Mouse (Mus musculus) kidney, adult 9 months (tissue): Measurements from ENCODE around the gene Stk24.

Experiments
- DNase-seq: peaks from one replicate; pipeline ENCODE4 v3.0.0; 2022

The Stk24 gene

DNA sequence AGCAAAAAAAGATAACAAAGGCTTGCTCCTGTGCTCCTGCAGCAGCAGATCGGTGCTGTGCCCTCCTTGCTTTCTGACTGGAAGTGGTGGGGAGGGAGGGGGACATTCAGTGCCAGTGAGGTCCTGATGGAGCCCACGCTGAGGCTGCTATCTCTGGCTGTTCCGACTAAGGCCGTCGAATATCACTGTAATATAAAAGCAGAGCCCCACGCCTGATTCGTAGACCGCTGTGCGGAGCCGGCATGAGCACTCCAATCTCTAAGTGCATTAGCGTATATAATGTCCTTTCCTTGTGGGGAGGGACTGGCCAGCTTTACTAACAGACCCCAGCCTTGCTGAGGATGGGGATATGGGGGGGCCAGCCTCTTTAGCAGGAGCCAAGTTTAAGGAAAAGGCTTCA is 120.5 kb downstream of the Stk24 start:
- DNase-seq, result no peak

DNA sequence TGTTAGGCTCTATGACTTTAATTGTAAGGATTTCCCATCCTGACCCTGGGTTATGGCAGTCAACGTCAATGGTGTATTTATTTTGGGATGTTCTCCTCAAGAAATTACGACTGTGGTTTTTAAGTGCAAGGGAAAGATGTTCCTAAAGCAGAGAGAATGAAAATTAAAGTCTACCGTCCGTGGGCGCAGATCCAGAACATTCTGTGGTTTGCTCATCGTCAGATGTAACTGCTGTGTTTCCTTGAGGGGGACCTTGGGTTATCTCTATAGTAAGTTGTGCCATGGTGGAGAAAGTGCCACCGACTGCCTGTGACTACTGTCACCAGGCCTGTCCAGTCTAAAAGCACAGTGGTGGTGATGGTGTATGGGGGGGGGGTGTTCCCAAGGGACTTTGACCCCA is 122.9 kb downstream of the Stk24 start:
- DNase-seq, result no peak

DNA sequence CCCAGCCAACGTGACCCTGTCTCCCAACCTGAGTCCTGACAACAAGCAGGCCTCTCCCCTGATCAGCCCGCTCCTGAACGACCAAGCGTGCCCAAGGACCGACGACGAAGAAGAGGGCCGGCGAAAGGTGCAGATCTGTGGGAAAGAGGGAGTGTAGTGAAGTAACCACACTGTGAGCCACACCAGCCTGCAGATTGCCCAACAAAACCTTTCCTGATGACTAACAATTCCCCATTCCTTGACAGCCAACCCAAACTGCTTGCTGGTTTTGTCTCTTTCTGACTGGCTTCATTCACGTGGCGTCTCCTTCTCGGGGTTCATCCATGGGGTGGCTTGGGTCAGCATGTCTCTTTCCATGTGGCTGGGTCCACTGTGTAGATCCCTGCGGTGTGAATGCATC is 124.3 kb downstream of the Stk24 start:
- no peak for DNase-seq

- no peak for DNase-seq
These were observed 124.9 kb downstream of the Stk24 start for GRCm38 (mm10) chr14:121254869-121255268.

DNA sequence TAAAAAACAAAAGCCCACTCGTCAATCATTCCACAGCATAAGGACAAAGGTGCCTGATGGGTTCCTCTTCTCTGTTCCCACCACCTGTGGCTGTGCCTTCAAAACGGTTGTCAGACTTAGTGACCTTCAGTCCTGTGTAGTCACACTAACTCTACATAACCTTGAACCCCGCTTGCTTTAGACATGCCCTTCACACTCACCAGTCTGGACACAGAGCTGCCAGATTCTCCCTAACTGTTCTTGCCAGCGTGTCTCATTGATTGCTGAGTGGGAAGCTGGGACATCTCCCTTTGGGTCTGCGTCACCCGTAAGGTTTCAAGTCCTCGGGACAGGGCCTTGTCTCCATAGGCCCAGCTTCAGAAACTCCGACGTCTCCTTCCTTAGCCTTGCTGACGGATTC is 127.3 kb downstream of the Stk24 start:
- DNase-seq, result no peak

DNA sequence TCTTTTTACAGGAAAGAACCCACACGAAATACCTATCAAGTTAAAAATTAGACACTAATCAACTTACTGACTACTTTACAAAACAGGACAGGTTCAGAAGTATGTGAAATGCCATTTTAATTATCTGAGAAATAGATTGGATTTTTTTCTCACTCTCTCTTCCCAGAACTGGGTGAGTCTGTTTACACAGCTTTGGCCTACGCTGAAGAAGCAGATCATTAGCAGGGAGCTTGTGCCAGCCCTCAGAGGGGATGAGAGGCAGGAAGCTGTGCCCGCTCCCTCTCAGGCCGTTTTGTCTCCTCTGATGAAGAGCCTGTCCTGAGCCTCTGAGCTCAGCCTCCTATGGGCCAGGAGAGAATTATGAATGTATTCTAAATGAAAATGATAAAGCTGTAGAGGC is 128.1 kb downstream of the Stk24 start:
- DNase-seq, result no peak

GRCm38 (mm10) chr14:121251099-121251498 is 128.7 kb downstream of the Stk24 start:
- DNase-seq, result no peak

DNA sequence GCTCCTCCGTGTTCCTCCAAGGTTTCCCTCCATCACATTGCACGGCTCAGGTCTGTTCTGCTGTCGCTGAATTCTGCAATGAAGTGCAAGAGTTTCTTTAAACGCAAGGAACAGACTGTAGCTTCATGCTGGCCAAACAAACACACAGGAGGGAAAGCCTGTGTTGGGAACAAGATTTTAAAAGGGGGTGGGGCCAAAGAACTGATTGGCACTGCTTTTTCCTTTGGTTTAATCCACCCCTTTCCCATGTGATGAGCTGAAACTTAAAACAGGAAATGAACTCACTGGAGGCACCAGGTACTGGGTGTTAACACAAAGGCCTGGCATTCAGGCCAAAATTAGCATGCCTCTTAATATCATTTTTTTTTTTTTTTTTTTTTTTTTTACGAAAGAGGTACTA is 131.5 kb downstream of the Stk24 start:
- no peak for DNase-seq

- DNase-seq, result no peak
These were observed 132.5 kb downstream of the Stk24 start for GRCm38 (mm10) chr14:121247287-121247686.

DNA sequence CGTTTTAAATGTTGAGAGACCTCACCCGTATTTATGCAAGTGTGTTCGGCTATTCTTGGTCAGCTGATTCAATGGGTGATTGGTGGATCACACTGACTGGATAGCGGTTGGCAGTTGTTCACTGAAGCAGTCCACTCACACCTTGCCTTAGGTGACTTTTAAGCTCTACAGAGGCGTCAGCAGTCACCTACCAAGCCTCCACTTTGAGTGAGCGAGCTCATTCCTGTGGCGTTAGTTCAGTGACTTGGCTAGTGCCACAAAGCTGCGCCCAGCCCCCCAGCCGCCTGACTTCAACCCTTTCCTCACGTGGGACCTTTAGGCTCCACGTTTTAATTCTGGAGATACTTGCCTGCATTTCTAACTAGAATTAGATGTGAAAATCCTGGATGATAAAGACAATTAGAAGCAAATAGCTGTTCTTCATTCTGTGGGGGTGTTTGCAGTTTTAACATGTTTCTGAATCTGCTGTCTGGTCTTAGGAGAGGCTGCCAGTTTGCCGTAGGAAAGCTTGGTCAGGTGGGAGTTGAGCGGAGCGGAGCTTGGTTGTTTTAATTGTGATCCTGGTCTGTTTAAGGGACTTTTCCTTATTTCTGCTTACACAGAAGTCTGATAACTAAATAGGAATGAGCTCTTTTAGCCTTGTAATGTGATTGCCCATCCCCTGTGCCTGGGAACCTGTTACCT is 133.6 kb downstream of the Stk24 start:
- no peak for DNase-seq

GRCm38 (mm10) chr14:121244104-121244503 is 135.7 kb downstream of the Stk24 start:
- no peak for DNase-seq

DNA sequence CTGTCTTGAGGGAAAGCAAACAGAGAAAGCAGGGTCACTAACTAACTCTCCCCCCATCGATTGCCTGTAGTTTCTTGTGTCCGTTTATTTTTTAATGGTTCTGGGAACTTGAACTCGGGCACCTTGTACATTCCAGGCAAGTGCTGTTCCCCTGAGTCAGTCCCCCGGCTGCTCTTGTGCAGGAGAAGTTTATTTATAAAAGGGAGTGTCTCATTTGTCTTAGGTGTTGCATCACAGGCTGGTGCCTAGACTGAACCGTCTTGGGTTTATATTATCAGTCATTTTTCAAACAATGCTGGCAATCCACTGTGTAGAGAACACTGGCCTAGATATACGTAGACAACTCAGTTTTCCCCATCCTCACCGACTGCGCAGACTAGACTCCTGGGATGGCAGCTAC is 140.4 kb downstream of the Stk24 start:
- DNase-seq, result no peak

DNA sequence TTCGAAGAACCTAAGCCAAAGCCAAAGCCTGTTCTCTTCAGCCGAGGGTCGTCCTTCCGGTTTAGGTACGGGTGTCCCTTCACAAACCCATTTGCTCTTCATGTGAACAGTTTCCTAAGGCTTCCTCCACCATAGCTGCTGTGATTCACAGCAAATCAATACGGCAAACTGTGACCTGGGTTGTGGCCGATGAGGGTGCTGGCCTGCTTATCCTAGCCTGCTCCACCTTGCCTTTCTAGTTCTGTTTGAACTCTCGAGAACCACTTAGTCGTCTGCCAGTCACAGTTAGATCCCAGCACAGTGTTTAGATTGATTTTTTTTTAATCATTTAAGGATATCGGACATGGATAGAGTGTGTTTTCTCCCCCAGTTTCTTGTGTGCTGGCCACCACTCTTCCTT is 141.1 kb downstream of the Stk24 start:
- DNase-seq, result no peak

DNA sequence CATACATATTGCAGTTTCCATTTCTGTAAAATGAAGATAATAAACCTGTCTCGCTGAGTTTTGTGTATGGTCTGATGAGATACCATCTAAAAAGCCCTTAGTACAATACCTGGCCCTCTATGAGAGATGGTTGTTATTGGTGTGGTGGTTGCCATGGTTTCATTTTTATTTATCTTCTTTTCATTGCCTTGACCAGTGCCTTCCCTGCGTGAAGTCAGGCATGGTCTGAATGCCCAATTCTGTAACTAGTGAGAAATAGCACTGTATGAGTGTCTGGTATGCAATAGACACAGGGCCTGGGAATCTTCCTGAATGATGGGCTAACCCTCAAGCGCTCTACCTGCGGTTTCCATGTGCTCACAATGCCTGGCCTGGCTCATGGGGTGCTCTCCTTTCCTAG is 143.1 kb downstream of the Stk24 start:
- DNase-seq, result no peak
